In genomic region chr6:64684973-64685372, GRCm38 (mm10) we compare ENCODE assay signal across 8 mouse cellular contexts. TPM values are rescaled to one million over a fixed set of nuclear protein-coding genes. Genes with fewer than 3 reads are reported as not detected.
DNase-seq lines count a peak whose midpoint lies in the region; ATAC-seq lines count a peak whose summit lies in the region.

No protein-coding gene starts in this region.

- peak overlapping the region; percentile 45; the same call in 1 of the 2 replicates for H3K9ac ChIP-seq in neural tube, embryonic 13.5 days

- peaks cover 56% of the 10 kb centered on the region for H3K27me3 ChIP-seq in neural tube, embryonic 13.5 days

- WGBS in neural tube, embryonic 13.5 days: 4% methylated on average over 5 of the region's 5 CpGs

- no peaks in the 10 kb centered on the region for H3K36me3 ChIP-seq in neural tube, embryonic 13.5 days

- ATAC-seq in neural tube, embryonic 13.5 days (ENCODE audit: low read depth): peak; percentile 36; the same call in 1 of the 2 replicates
- ATAC-seq in erythroid progenitor cell, adult 5-6 weeks (replicated peaks; ENCODE audit: low FRiP score, poor library complexity, severe bottlenecking): no peak

- H3K27ac ChIP-seq in neural tube, embryonic 13.5 days (replicated peaks): no peak overlapping the region

- peak overlapping the region; percentile 40 for H3K4me2 ChIP-seq in neural tube, embryonic 13.5 days

- peak; percentile 34 to 63 for DNase-seq in cerebellum, postnatal 25 days
- no peak for DNase-seq in cerebellum, adult 18-20 months
- peak; percentile 18 for DNase-seq in urinary bladder, postnatal 14 days (ENCODE audit: low spot score)
- DNase-seq in urinary bladder, postnatal 4 days (ENCODE audit: low spot score in 2 of 2): no peak
- DNase-seq in frontal cortex, postnatal 25 days (ENCODE audit: low spot score in 2 of 2): peak; percentile 34 to 45
- peak; percentile 56 to 70 for DNase-seq in layer of hippocampus, postnatal 14 days (ENCODE audit: low spot score in 2 of 2)

- H3K4me3 ChIP-seq in neural tube, embryonic 13.5 days: no peak overlapping the region; the same call in 1 of the 2 replicates

- no peaks in the 10 kb centered on the region for H3K9me3 ChIP-seq in neural tube, embryonic 13.5 days

- H3K4me1 ChIP-seq in neural tube, embryonic 13.5 days (replicated peaks): peaks cover 14% of the 10 kb centered on the region

RNA-seq across cellular contexts. Expression of gene Atoh1, which starts 44.0 kb away (rescaled TPM):
- not detected for total RNA-seq in layer of hippocampus, postnatal 14 days (2021)
- 0.81 and 1.0 TPM in 2 replicates for polyA plus RNA-seq in neural tube, embryonic 13.5 days (2015; fragmentation: Nextera tagmentation; extraction: Ambion mirVana)
- not detected in 2 replicates for total RNA-seq in erythroid progenitor cell, adult 5-6 weeks (2015; ENCODE audit: low replicate concordance)
- total RNA-seq in erythroid progenitor cell, adult 5-6 weeks (2017; ENCODE audit: low replicate concordance): not detected in 2 replicates

Comparison
In these comparisons a context has a peak if more than half of its experiments do, and no peak if none do; other contexts are left out.
1. DNase-seq: peak in cerebellum, postnatal 25 days (2 of 2), urinary bladder, postnatal 14 days (single experiment), frontal cortex, postnatal 25 days (2 of 2) and layer of hippocampus, postnatal 14 days (2 of 2); none in cerebellum, adult 18-20 months (0 of 2) and urinary bladder, postnatal 4 days (0 of 2).